Mouse (Mus musculus): ENCODE measurements around the gene Lmcd1. TPM values are rescaled to one million over a fixed set of nuclear protein-coding genes. Genes with fewer than 3 reads are reported as not detected.

Lmcd1 gene
- 1.6 and 4.1 TPM in 2 replicates for polyA plus RNA-seq (2012; rRNA removed)

GRCm38 (mm10) chr6:112273501-112274205 lies at the start of gene Lmcd1:
Lmcd1 (plus strand) TSS chr6:112273758.

Other genes with a start within 250 kb of the Lmcd1 start
- 0.36 and 1.1 TPM in 2 replicates for gene Ssu2, start 114.3 kb downstream of the Lmcd1 start, polyA plus RNA-seq (2012; rRNA removed)
- gene Cav3, start 185.7 kb downstream of the Lmcd1 start, polyA plus RNA-seq (2012; rRNA removed) = 1.8 and 3.4 TPM in 2 replicates
- gene Oxtr, start 216.2 kb downstream of the Lmcd1 start, polyA plus RNA-seq (2012; rRNA removed) = 0.28 and 0.35 TPM in 2 replicates